Mouse (Mus musculus) gastrocnemius, postnatal 25 days (tissue): ENCODE results near the gene Acod1. TPM values are rescaled to one million over a fixed set of nuclear protein-coding genes. Genes with fewer than 3 reads are reported as not detected.
A peak's percentile ranks its signal among the peaks of the same experiment; 100 is the strongest.

Source experiments
- DNase-seq: peaks from one replicate; pipeline ENCODE4 v3.0.0; 2022
- total RNA-seq, 2 experiments: library from RNA; stranded (reverse); gene quantifications; 1 replicate in 1 of 2; 2 replicates in 1 of 2; pipeline ENCODE4 v1.2.3; 2021

Gene Acod1
- total RNA-seq, 2 experiments from 2014 or later, result not detected

DNA sequence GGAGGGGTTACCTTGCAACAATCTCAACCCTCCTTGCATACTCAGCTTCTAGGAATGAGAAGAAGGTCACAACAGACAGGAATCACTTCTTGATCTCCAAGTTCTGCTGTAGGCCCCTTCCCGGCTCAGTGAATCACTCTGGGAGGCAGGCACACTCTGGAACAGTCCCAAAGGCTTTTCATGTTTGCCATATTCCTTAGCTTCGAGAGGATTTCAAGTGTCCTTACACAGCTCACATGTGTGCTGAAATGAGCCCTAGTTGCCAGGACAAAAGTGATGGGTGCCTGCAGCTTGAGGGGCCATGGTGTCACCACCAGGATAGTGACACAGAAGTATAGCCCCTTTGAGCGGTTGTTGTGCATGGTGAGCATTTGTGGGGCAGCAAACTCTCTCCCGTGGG, 26.0 kb downstream of the Acod1 start:
- no peak for DNase-seq

DNA sequence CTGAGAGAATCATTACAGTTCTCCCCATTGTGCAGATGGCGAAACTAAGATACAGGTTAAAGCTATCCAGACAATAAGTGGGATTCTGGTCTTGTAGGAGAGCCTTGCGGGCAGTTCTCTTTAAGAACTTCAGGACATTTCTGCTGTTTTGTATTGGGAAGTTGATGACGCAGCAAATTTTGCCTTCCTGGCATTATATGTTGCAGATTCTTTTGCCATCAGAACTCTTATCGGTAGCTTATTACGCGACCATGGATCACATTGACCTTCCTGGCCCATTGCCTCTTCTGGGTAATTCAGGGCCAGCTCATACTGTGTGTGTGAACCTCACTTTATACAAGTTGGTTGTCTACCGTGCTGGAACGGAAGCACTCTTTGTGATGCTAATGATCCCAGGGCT, 27.0 kb downstream of the Acod1 start:
- no peak for DNase-seq

DNA sequence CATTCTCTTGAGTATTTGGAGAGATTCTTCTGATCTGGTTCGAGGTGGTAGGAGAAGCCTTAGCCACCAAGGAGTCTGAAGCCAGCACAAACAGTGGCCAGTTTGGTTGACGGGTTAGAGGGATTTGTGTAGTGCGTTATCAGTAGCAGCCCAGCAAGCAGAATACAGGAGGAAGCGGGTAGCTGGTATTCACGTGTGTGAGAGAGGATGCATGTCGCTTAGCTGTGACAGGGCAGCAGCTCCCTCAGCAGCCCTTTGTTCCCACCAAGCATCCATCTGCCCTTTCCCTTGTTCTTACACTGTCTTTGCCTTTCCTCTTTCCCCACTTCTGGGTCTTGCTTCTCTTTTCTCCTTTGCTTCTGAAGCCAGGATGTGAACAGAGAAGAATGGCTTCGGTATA, 28.4 kb downstream of the Acod1 start:
- DNase-seq, result no peak

DNA sequence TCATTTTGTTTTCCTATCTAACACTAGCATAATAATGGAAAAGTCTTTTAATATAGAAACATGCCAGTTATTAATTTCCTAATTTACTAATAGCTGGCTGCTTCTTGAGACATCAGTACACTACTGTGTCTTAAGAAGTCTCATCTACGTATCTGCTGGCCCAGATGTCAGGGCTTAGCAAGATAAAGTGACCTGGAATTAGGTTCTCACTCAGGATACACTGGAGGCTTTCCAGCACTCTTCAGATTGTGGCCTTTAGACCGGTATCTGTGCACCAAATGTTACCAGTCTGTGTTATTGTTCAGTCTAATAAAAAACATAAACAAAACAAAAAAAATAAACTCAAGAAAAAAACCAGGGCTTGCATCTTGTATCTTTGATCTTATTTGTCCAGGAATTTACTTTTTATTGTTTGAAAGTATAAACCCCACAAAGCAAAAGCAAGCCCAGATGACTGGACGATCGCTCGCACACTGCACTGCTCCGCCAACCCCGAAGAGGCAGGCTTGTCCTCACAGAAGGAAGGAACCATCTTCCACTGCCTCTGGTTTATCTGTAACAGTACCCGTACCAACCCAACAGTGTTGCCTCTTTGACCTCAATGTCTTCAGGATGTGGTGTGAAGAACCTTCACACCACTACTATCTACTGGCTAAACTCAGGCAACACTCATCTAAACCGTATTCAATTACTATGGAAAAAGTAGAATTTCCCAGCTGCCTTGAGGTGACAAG, 30.7 kb downstream of the Acod1 start:
- no peak for DNase-seq

DNA sequence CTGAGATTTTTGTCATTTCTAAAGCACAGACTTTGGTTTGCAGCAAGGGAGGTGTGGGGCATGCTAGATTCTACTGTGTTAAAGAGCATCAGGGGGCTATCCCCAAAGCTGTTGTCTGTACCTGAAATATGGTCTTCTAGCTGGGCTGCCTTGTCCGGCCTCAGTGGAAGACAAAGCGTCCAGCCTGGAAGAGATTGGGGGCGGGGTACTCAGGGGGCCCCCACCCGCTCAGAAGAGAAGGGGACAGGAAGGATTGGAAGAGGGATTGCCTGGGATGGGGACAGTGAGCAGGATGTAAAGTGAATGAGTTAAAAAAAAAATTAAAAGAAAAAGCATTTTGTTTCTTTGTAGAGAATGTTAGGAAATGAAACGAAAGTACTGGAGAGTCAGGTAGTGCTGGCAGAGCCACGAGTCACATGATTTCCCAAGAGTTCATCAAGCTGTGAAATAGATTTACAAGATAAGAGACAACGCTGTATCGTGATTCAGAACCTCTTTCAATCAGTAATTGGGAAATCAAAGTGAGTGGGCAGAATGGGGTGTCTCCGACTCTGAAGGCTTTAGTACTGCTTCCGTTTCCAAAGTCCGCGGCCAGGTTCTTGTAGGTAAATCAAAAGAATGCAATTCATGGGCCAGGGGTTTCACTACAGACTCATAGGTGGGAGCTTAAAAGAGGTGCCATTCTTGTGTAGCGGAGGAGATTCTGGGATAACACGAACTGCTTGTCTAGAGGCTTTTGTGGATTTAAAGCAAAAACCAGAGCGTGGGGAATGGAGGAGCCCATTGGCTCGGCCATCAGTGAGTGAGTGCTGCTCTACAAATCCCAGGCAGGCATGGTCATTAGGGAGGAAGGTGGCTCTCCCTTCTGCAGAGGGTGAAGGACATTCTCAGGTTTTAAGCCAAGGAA, 31.5 kb downstream of the Acod1 start:
- DNase-seq, result no peak

GRCm38 (mm10) chr14:103079209-103079977, 32.6 kb downstream of the Acod1 start:
- no peak for DNase-seq

- DNase-seq, result no peak
Measured at GRCm38 (mm10) chr14:103085840-103086533, 39.2 kb downstream of the Acod1 start.

GRCm38 (mm10) chr14:103086671-103087324, 40.0 kb downstream of the Acod1 start:
- DNase-seq, result no peak

- no peak for DNase-seq
Measured at GRCm38 (mm10) chr14:103087846-103088245, 41.1 kb downstream of the Acod1 start.

DNA sequence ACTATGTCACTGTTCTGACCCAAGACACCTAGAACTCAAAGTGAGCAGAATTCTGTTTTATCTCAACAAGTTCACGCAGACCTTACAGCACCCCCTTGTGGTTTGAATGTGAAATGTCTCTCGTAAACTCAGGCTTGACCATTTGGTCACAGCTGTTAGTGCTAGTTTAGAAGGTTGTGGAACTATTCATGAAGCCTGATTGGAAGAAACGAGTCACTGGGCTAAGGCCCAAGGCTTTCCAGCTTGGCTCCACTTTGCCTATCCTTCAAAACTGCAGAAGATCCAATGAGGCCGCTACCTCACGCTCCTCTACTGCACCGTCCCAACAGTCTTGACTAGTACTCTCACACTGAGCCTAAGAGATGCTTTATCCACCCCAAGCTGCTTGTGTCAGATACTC, 41.8 kb downstream of the Acod1 start:
- no peak for DNase-seq

GRCm38 (mm10) chr14:103093236-103093635, 46.5 kb downstream of the Acod1 start:
- DNase-seq, result no peak

GRCm38 (mm10) chr14:103093670-103094069, 46.9 kb downstream of the Acod1 start:
- no peak for DNase-seq

DNA sequence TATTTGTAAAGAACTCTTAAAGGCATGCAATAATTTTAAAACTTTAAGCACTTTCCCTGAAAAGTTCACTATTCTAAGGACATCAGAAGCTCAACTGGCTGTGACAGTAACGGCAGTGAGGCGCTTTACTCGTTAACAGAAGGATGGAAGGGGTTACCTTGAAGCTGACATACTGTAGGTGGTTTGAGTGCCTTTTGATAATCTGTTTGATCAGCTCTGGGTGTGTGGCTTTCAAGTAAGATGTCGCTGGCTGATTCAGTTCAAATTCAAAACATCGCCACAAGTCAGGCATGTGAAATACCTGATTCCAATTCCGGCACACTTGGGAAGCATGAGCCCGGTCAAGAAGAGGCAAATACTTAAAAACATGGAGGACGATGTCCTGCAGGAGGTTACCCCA, 48.3 kb downstream of the Acod1 start:
- no peak for DNase-seq

- no peak for DNase-seq
Measured at GRCm38 (mm10) chr14:103095826-103096225, 49.0 kb downstream of the Acod1 start.

DNA sequence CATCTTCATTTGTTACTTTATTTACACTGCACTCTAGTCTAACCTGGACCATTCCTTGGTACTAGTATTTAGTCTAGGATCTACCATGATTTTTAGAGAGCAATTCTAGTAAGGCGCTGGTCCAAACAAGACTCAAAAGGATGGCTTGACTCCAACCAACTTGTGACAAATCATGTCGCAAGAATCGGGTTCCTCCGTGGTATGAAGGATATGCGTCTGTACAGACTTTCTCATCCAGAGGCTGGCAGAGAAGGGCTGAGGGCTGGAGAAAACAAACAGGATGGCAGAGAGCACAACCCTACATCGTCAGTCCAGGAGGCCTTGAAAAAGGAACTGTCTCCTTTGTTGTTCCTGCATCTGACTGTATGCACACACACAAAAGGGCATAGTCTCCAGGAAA, 49.8 kb downstream of the Acod1 start:
- DNase-seq, result no peak

GRCm38 (mm10) chr14:103098213-103098586, 51.4 kb downstream of the Acod1 start:
- no peak for DNase-seq

GRCm38 (mm10) chr14:103098587-103099235, 51.9 kb downstream of the Acod1 start:
- peak; percentile 87 for DNase-seq

DNA sequence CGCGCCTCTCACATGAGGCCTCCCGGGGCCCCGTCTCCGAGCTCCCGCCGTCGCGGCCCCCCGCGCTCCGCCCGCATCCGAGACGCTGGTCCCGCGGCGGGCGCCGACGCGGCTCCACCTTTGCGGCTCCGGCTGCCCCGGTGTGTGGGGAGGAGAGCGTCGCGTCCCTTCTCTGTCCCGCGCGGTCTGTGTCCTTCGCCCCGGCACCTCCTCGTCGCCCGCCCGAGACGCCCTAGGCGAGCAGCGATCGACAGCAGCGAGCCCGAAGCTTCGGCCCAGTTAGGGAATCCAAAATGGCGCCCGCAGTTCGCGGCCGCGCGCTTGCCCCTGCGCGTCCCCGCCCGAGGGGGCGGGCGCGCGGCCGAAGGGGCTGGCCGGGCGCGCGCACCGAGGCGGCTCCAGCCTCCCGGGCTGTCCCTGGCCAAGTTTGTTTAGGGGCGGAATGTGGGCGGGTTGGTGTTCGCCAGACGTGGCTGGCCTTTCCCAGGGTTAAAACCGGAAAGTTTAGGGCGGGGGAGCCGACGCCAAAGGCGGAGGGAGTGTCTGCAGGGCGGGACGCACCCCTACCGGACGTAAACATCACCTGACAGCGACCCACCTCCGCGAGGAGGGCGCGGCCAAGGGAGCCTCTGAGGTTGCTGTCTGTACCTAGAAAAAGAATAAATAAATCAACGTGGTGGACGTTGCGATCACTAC, 52.6 kb downstream of the Acod1 start, which contains the start of gene Fbxl3:
TSS of gene Fbxl3 (minus strand) at position 329 of the 696 bp plus-strand sequence.
- DNase-seq, result peak; percentile 95

DNA sequence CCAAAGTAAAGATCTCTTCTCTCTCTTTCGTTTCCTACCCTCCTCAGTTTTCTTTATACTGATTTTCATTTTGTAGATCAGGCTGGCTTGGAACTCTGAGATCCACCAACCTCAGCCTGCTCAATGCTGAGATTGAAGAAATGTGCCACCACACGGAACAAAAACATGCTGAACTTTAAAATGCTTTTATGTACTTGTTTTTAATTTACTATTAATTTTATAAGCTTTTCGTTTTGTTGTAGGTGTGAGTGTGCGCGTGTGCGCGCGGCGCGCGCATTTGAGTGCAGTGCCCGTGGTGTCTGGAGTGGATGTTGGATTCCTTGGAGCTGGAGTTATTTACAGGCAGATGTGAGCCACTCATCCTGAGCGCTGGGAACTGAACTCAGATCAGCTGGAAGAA, 53.5 kb downstream of the Acod1 start:
- no peak for DNase-seq

GRCm38 (mm10) chr14:103101171-103101570, 54.4 kb downstream of the Acod1 start:
- DNase-seq, result no peak
